Mouse (Mus musculus): ENCODE measurements around the gene Olfr1423. TPM values are rescaled to one million over a fixed set of nuclear protein-coding genes. Genes with fewer than 3 reads are reported as not detected.

The Olfr1423 gene
- polyA plus RNA-seq, 1 experiment from 2014 or later = 0.01 TPM

DNA sequence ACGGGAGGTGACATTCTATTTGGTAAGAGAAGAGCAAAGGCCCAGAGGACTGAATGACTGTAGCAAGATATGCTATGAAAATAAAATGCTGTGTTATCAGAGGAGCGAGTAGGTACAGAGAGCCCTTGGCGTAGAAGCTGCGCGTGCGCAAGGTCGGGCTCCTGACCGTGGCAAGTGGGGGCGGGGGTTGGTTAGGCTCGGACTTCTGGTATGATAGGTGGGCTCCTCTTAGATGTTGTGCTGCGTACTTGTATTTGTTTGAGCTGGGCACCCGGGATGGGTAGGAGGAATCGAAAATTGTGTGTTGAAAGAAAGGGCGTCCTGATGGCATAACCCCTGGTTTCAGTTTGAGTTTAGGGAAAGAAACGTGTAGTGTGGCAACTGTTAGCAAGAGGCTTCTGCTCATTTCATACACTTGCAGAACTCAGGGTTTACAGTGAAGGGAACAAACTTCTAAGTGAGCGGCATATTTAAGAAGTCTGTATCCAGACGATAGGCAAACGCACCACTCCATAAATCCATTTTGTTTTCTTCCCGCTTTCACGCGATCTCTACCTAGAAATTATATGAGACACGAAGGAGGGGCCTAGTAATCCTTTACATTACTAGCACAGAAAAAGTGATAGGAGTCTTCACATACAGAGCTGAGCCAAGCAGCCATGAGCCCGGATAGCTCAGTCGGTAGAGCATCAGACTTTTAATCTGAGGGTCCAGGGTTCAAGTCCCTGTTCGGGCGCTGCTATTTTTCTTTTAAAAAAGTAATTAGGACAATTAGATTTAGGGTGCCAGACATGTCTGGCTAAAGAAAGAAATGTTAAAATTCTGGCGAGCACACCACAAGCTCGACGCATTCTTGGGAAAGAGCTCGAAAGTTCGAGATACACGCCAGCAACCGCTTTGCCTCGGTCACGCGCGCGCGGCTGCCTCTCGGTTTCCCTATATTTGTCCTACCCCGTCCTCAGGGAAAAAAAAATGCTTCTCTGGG is 35.4 kb downstream of the Olfr1423 start:
- peaks cover 71% of the 10 kb centered on the region for H3K4me1 ChIP-seq (replicated peaks)
- under 1% methylated on average over 41 of the region's 41 CpGs for WGBS (ENCODE audit: insufficient replicate concordance)

DNA sequence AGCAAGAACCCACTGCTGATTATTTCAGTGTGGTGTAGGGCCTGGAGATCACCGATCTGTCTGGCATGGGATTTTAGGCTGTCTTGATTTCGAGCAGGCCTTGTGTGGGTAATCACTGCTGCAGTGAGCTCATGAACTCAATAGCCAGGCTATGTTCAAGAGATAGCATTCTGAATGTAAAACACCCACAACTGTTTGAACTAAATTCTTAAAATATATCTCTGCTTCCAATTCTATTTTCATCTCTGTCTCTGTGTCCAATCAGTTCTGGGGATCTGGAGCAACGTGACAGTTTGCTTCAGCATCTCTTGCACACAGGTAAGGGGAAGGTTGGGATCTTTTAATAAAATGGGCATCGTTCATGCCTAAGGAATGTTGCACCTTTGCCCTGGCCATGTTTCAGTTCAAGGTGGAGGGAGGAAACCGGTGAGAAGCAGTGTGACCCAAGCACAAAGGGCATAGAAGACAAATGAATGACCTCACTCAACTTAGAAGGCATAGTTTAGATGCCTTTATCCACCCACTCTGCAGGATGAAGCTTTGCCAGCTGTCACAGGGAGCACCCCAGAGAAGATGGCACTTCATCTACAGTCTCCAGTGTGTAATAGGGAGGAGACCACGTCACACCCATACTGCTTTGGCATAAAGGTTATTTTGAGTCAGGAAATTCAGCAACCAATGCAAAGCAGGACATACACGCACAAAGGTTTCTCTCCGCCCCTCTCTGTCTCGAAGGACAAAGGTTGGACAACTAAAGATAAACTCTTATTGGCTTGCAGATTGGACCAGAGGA is 36.7 kb downstream of the Olfr1423 start:
- peak overlapping the region; percentile 90 for H3K4me2 ChIP-seq
- 38% methylated on average over 9 of the region's 9 CpGs for WGBS (ENCODE audit: insufficient replicate concordance)
- H3K4me1 ChIP-seq (replicated peaks) = peaks cover 61% of the 10 kb centered on the region
- H3K9ac ChIP-seq = no peak overlapping the region; the same call in 1 of the 2 replicates
- peak overlapping the region; percentile 79 for H3K4me3 ChIP-seq (replicated peaks)
- no peak for ATAC-seq (ENCODE audit: insufficient read depth)
- no peaks in the 10 kb centered on the region; the same call in 1 of the 2 replicates for H3K27me3 ChIP-seq
- H3K36me3 ChIP-seq (replicated peaks) = no peaks in the 10 kb centered on the region
- H3K27ac ChIP-seq (replicated peaks) = peak overlapping the region; percentile 85
- H3K9me3 ChIP-seq (replicated peaks) = no peaks in the 10 kb centered on the region

More for the DNA sequence above, 35.4 kb downstream of the Olfr1423 start:
- Histone ChIP-seq H3K27me3 (no peaks in the 10 kb centered on the region), H3K27ac (replicated peaks) (peak overlapping the region; percentile 85), H3K36me3 (replicated peaks) (no peaks in the 10 kb centered on the region), H3K4me3 (replicated peaks) (peak overlapping the region; percentile 79), H3K9ac (peak overlapping the region; percentile 72), H3K4me2 (peak overlapping the region; percentile 90), H3K9me3 (replicated peaks) (no peaks in the 10 kb centered on the region)
- ATAC-seq (ENCODE audit: insufficient read depth) = peak; percentile 70

GRCm38 (mm10) chr19:12003568-12003967 is 37.5 kb downstream of the Olfr1423 start:
- no peak for ATAC-seq (ENCODE audit: insufficient read depth)
- peaks cover 52% of the 10 kb centered on the region for H3K4me1 ChIP-seq (replicated peaks)
- WGBS (ENCODE audit: insufficient replicate concordance) = 94% methylated on average over 2 of the region's 2 CpGs

GRCm38 (mm10) chr19:12002791-12003190 is 38.3 kb downstream of the Olfr1423 start:
- no peak overlapping the region for H3K27ac ChIP-seq (replicated peaks)
- ATAC-seq (ENCODE audit: insufficient read depth) = no peak
- no peaks in the 10 kb centered on the region for H3K36me3 ChIP-seq (replicated peaks)
- 42% methylated on average over 14 of the region's 14 CpGs for WGBS (ENCODE audit: insufficient replicate concordance)
- peak overlapping the region; percentile 54 for H3K4me2 ChIP-seq
- H3K9ac ChIP-seq = no peak overlapping the region
- peaks cover 45% of the 10 kb centered on the region for H3K4me1 ChIP-seq (replicated peaks)
- H3K9me3 ChIP-seq (replicated peaks) = no peaks in the 10 kb centered on the region
- peak overlapping the region; percentile 21 for H3K4me3 ChIP-seq (replicated peaks)
- H3K27me3 ChIP-seq = no peaks in the 10 kb centered on the region; the same call in 1 of the 2 replicates

More at GRCm38 (mm10) chr19:12003568-12003967, 37.5 kb downstream of the Olfr1423 start:
- Histone ChIP-seq H3K27me3 (no peaks in the 10 kb centered on the region; the same call in 1 of the 2 replicates), H3K9ac (no peak overlapping the region), H3K4me3 (replicated peaks) (no peak overlapping the region), H3K4me2 (no peak overlapping the region), H3K9me3 (replicated peaks) (no peaks in the 10 kb centered on the region), H3K36me3 (replicated peaks) (no peaks in the 10 kb centered on the region), H3K27ac (replicated peaks) (no peak overlapping the region)

DNA sequence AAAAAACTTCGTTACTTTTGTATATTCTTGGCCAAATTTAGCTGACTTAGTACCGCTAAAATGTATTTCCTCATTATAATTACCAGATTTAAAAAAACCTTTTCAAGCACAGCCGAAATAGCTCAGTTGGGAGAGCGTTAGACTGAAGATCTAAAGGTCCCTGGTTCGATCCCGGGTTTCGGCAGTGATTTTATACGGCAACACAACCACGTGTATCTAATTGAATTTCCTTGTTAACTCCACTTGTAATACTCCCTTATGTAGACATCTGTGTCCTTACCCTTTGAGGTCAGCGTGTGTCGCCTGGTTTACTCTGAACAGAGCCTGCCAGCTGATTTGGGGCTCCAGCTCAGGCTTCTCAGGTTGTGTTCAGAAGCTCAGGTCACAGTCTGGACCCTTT is 39.0 kb downstream of the Olfr1423 start:
- Histone ChIP-seq H3K27ac (replicated peaks) (no peak overlapping the region), H3K9ac (no peak overlapping the region), H3K4me1 (replicated peaks) (peaks cover 38% of the 10 kb centered on the region), H3K4me3 (replicated peaks) (peak overlapping the region; percentile 21), H3K4me2 (peak overlapping the region; percentile 54), H3K27me3 (no peaks in the 10 kb centered on the region; the same call in 1 of the 2 replicates), H3K36me3 (replicated peaks) (no peaks in the 10 kb centered on the region), H3K9me3 (replicated peaks) (no peaks in the 10 kb centered on the region)
- ATAC-seq (ENCODE audit: insufficient read depth) = peak; percentile 57
- WGBS (ENCODE audit: insufficient replicate concordance) = under 1% methylated on average over 11 of the region's 11 CpGs

- no peaks in the 10 kb centered on the region for H3K36me3 ChIP-seq (replicated peaks)
- peaks cover 34% of the 10 kb centered on the region for H3K4me1 ChIP-seq (replicated peaks)
- H3K27me3 ChIP-seq = no peaks in the 10 kb centered on the region; the same call in 1 of the 2 replicates
- no peak for ATAC-seq (ENCODE audit: insufficient read depth)
- H3K27ac ChIP-seq (replicated peaks) = no peak overlapping the region
- no peaks in the 10 kb centered on the region for H3K9me3 ChIP-seq (replicated peaks)
- 16% methylated on average over 3 of the region's 3 CpGs for WGBS (ENCODE audit: insufficient replicate concordance)
- H3K4me2 ChIP-seq = peak overlapping the region; percentile 54; the same call in 1 of the 2 replicates
- H3K9ac ChIP-seq = no peak overlapping the region
- no peak overlapping the region for H3K4me3 ChIP-seq (replicated peaks)
Observed at GRCm38 (mm10) chr19:12001686-12002085, 39.4 kb downstream of the Olfr1423 start.

DNA sequence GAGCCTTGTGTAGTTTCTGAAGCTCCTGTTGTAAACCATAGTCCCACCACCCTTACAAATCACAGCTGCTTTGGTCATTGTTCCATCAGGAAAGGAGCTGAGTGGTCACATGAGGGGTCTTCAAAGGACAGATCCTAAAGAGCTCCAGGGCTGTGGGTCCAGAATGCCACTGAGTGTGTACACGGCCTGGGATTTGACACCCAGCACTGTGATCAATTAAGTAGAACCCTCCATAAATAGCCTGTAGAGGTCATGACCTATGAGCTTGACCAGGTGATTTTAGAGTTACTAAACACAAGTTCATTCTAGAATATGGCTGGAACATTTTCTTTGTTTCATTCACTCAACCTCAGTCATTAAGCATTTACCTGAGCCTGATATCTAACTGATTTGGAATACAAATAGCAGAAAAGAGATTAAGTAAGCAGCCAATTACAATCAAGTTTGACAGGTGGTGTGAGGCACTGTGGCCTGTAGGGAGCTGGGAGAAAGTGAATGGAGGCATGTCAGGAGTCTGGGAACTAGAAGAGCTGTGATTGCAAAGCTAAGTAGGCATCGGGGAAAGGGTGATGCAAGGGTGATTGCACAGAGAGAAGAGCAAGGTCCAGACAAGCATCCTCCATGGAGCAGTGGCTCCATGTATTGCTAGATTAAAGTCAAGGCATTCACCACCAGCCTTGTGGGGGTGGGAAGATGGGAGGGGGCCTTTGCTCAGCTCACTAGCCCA is 45.2 kb downstream of the Olfr1423 start:
- Histone ChIP-seq H3K27ac (replicated peaks) (no peak overlapping the region; the same call in 1 of the 2 replicates), H3K27me3 (no peaks in the 10 kb centered on the region; the same call in 1 of the 2 replicates), H3K4me3 (replicated peaks) (no peak overlapping the region), H3K9me3 (replicated peaks) (no peaks in the 10 kb centered on the region), H3K4me2 (no peak overlapping the region), H3K9ac (no peak overlapping the region), H3K4me1 (replicated peaks) (no peaks in the 10 kb centered on the region; the same call in 1 of the 2 replicates), H3K36me3 (replicated peaks) (peaks cover 43% of the 10 kb centered on the region)
- WGBS (ENCODE audit: insufficient replicate concordance) = 64% methylated on average over 2 of the region's 2 CpGs
- peak; percentile 37 for ATAC-seq (ENCODE audit: insufficient read depth)

- peaks cover 51% of the 10 kb centered on the region for H3K36me3 ChIP-seq (replicated peaks)
- ATAC-seq (ENCODE audit: insufficient read depth) = no peak
- 85% methylated on average over 6 of the region's 6 CpGs for WGBS (ENCODE audit: insufficient replicate concordance)
- no peaks in the 10 kb centered on the region for H3K9me3 ChIP-seq (replicated peaks)
- H3K4me3 ChIP-seq (replicated peaks) = no peak overlapping the region
- H3K27ac ChIP-seq (replicated peaks) = no peak overlapping the region; the same call in 1 of the 2 replicates
- no peak overlapping the region for H3K4me2 ChIP-seq
- no peak overlapping the region for H3K9ac ChIP-seq
- H3K4me1 ChIP-seq (replicated peaks) = no peaks in the 10 kb centered on the region; the same call in 1 of the 2 replicates
- no peaks in the 10 kb centered on the region; the same call in 1 of the 2 replicates for H3K27me3 ChIP-seq
Observed at GRCm38 (mm10) chr19:11994703-11995431, 46.2 kb downstream of the Olfr1423 start.

- no peak for ATAC-seq (ENCODE audit: insufficient read depth)
- Histone ChIP-seq H3K4me1 (replicated peaks) (no peaks in the 10 kb centered on the region; the same call in 1 of the 2 replicates), H3K27me3 (no peaks in the 10 kb centered on the region), H3K9me3 (replicated peaks) (no peaks in the 10 kb centered on the region), H3K4me2 (no peak overlapping the region), H3K4me3 (replicated peaks) (no peak overlapping the region), H3K27ac (replicated peaks) (no peak overlapping the region), H3K9ac (no peak overlapping the region), H3K36me3 (replicated peaks) (peaks cover 73% of the 10 kb centered on the region)
- 68% methylated on average over 10 of the region's 10 CpGs for WGBS (ENCODE audit: insufficient replicate concordance)
Observed at GRCm38 (mm10) chr19:11992441-11993029, 48.6 kb downstream of the Olfr1423 start.
